Mouse (Mus musculus): ENCODE results near the gene Gm14744. TPM values are rescaled to one million over a fixed set of nuclear protein-coding genes. Genes with fewer than 3 reads are reported as not detected.

Gm14744 gene
- not detected for total RNA-seq (2023)

GRCm38 (mm10) chrX:77864458-77864857 is at the start of gene Gm14744:
Gene Gm14744 (plus strand): TSS chrX:77864758.

GRCm38 (mm10) chrX:77853523-77853922 is 11.0 kb upstream of the Gm14744 start, which contains the start of gene Pbsn:
Gene Pbsn (minus strand): TSS chrX:77853623.

Other genes with a start within 250 kb of the Gm14744 start
- 10 to 100 TPM; 21.9 to 26.3 TPM for gene Prkx, start 68.5 kb upstream of the Gm14744 start, total RNA-seq (2023)
- gene Pbsn, start 11.1 kb upstream of the Gm14744 start, total RNA-seq (2023), result not detected
- gene 5430402E10Rik, start 60.3 kb downstream of the Gm14744 start, total RNA-seq (2023), result not detected
- gene Obp1a, start 226.6 kb downstream of the Gm14744 start, total RNA-seq (2023), result not detected